Mouse (Mus musculus) left cerebral cortex, postnatal 4 days (tissue): Measurements from ENCODE around the gene Itga8. TPM values are rescaled to one million over a fixed set of nuclear protein-coding genes. Genes with fewer than 3 reads are reported as not detected.

ENCODE experiments used
- DNase-seq: peaks from one replicate; pipeline ENCODE4 v3.0.0-alpha.2; 2022
- intact Hi-C: fragments of 180-260 bp; cut with DNase I; formaldehyde crosslinking; loops from one replicate; pipeline ENCODE4 v1.15.1; 2025
- total RNA-seq, 2 experiments: library from RNA; stranded (reverse); gene quantifications; 2 replicates each; pipeline ENCODE4 v1.2.3; 2021

The Itga8 gene
- 1 to 10 TPM; 6.1 to 6.5 TPM for total RNA-seq

GRCm38 (mm10) chr2:12301431-12302170, at the start of gene Itga8:
Gene Itga8 (minus strand): TSS chr2:12301922.
- intact Hi-C loops: loop anchor here (2.0 kb wide), 1 partner anchor 299 kb away; no protein-coding TSS in a partner anchor
- DNase-seq: peak; percentile 88

GRCm38 (mm10) chr2:12348914-12349313, 47.2 kb upstream of the Itga8 start:
- intact Hi-C loops: no loop called here
- DNase-seq: no peak

- DNase-seq: no peak
- intact Hi-C loops: no loop called here
Observed at GRCm38 (mm10) chr2:12331962-12332361, 30.2 kb upstream of the Itga8 start.

- DNase-seq: no peak
- intact Hi-C loops: no loop called here
Observed at GRCm38 (mm10) chr2:12329620-12330019, 27.9 kb upstream of the Itga8 start.

- intact Hi-C loops: no loop called here
- DNase-seq: no peak
Observed at GRCm38 (mm10) chr2:12329068-12329407, 27.3 kb upstream of the Itga8 start.

- intact Hi-C loops: no loop called here
- no peak for DNase-seq
Observed at GRCm38 (mm10) chr2:12328355-12329067, 26.8 kb upstream of the Itga8 start.

GRCm38 (mm10) chr2:12327691-12328354, 26.1 kb upstream of the Itga8 start:
- intact Hi-C loops: no loop called here
- DNase-seq: no peak

GRCm38 (mm10) chr2:12327216-12327615, 25.5 kb upstream of the Itga8 start:
- intact Hi-C loops: no loop called here
- peak; percentile 27 for DNase-seq

- intact Hi-C loops: no loop called here
- no peak for DNase-seq
Observed at GRCm38 (mm10) chr2:12325868-12326267, 24.1 kb upstream of the Itga8 start.

GRCm38 (mm10) chr2:12325417-12325816, 23.7 kb upstream of the Itga8 start:
- intact Hi-C loops: no loop called here
- peak; percentile 21 for DNase-seq

GRCm38 (mm10) chr2:12320914-12321313, 19.2 kb upstream of the Itga8 start:
- intact Hi-C loops: no loop called here
- DNase-seq: no peak

GRCm38 (mm10) chr2:12318715-12319114, 17.0 kb upstream of the Itga8 start:
- no peak for DNase-seq
- intact Hi-C loops: no loop called here

- no peak for DNase-seq
- intact Hi-C loops: no loop called here
Observed at GRCm38 (mm10) chr2:12318036-12318435, 16.3 kb upstream of the Itga8 start.

- intact Hi-C loops: no loop called here
- DNase-seq: no peak
Observed at GRCm38 (mm10) chr2:12317343-12317742, 15.6 kb upstream of the Itga8 start.

GRCm38 (mm10) chr2:12316361-12316760, 14.6 kb upstream of the Itga8 start:
- intact Hi-C loops: no loop called here
- DNase-seq: no peak

- intact Hi-C loops: no loop called here
- DNase-seq: no peak
Observed at GRCm38 (mm10) chr2:12314028-12314427, 12.3 kb upstream of the Itga8 start.

GRCm38 (mm10) chr2:12308466-12308865, 6.7 kb upstream of the Itga8 start:
- intact Hi-C loops: no loop called here
- no peak for DNase-seq

GRCm38 (mm10) chr2:12307311-12307710, 5.6 kb upstream of the Itga8 start:
- intact Hi-C loops: no loop called here
- DNase-seq: no peak

GRCm38 (mm10) chr2:12305064-12305650, 3.4 kb upstream of the Itga8 start:
- no peak for DNase-seq
- intact Hi-C loops: no loop called here

GRCm38 (mm10) chr2:12300449-12301228, 1.1 kb downstream of the Itga8 start:
- intact Hi-C loops: loop anchor here (2.0 kb wide), 1 partner anchor 298 kb away; no protein-coding TSS in a partner anchor
- no peak for DNase-seq
